Mouse (Mus musculus): ENCODE data around the gene Uso1. TPM values are rescaled to one million over a fixed set of nuclear protein-coding genes. Genes with fewer than 3 reads are reported as not detected.

Uso1 gene
- polyA plus RNA-seq, 1 experiment from 2014 or later: 61.5 TPM

DNA sequence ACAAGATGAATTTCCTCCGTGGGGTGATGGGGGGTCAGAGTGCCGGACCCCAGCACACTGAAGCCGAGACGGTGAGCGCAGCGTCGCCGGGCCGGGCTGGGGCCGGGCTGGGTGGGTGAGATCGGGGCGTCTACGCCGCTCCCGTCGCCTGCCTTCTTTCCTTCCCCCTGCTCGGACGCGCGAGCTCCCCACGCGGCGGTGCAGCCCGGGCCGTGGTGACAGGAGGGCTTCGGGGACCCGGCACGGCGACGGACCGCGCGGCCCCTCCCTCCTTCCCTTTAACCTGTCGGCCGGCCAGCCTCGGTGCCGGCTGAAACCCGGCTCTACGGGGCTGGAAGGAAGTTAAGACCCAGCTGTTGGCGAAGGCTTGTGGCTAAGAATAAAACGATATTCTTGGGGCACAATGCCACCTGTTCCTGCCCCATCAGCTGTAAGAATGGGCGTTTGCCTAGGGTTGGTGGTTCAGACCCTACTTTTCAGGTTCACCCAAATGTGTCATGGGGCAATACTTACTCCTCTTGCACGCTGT lies 419 bp downstream of the Uso1 start:
- Histone ChIP-seq H3K9me3 (ENCODE audit: control insufficient read depth) (no peaks in the 10 kb centered on the region), H3K9ac (ENCODE audit: low read depth, low read length) (peak overlapping the region; percentile 90), H3K4me2 (replicated peaks; ENCODE audit: low read depth) (peak overlapping the region; percentile 71), H3K27me3 (replicated peaks; ENCODE audit: control insufficient read depth, insufficient read depth, low read length) (no peaks in the 10 kb centered on the region), H3K4me3 (ENCODE audit: low read depth, low read length) (peak overlapping the region; percentile 80), H3K4me1 (replicated peaks; ENCODE audit: control insufficient read depth, insufficient read depth, low read length) (0 out of 2 replicates have a peak, but pooled peaks cover 4% of the 10 kb centered on the region), H3K27ac (ENCODE audit: low read depth, low read length) (peak overlapping the region; percentile 87), H3K36me3 (ENCODE audit: control insufficient read depth, insufficient read depth) (no peaks in the 10 kb centered on the region; the same call in 1 of the 2 replicates)
- peak; percentile 72 for ATAC-seq
- 2% methylated on average over 26 of the region's 43 CpGs for WGBS
- TF ChIP-seq CTCF (IDR thresholded peaks at IDR 0.05; ENCODE audit: low read depth): peak; percentile 39

DNA sequence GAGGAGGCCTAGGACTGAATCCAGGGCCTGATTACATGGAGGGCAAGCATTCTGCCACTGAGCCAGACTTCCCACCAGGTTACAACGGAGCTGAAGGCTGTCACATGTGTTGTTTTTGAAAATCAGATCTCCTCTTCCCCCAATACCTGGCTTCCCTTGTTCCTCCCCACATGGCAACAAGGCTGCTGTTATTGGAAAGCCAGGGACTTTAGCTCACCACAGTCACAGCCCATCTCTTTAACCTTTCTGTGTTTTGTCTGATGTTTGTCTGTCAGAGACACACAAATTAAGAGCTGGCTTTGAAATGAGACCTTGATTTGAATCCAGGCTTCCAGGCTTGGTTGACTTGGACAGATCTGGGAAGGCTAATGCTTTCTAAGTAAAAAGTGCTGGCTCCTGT lies 1.5 kb downstream of the Uso1 start:
- WGBS: 17% methylated on average over 1 of the region's 1 CpGs
- Histone ChIP-seq H3K4me3 (ENCODE audit: low read depth, low read length) (peak overlapping the region; percentile 80), H3K27me3 (replicated peaks; ENCODE audit: control insufficient read depth, insufficient read depth, low read length) (no peaks in the 10 kb centered on the region), H3K9ac (ENCODE audit: low read depth, low read length) (peak overlapping the region; percentile 19; the same call in 1 of the 2 replicates), H3K4me1 (replicated peaks; ENCODE audit: control insufficient read depth, insufficient read depth, low read length) (0 out of 2 replicates have a peak, but pooled peaks cover 4% of the 10 kb centered on the region), H3K4me2 (replicated peaks; ENCODE audit: low read depth) (peak overlapping the region; percentile 71), H3K36me3 (ENCODE audit: control insufficient read depth, insufficient read depth) (no peaks in the 10 kb centered on the region), H3K27ac (ENCODE audit: low read depth, low read length) (no peak overlapping the region), H3K9me3 (ENCODE audit: control insufficient read depth) (no peaks in the 10 kb centered on the region)
- no peak for TF ChIP-seq CTCF (IDR thresholded peaks at IDR 0.05; ENCODE audit: low read depth)
- ATAC-seq: no peak

DNA sequence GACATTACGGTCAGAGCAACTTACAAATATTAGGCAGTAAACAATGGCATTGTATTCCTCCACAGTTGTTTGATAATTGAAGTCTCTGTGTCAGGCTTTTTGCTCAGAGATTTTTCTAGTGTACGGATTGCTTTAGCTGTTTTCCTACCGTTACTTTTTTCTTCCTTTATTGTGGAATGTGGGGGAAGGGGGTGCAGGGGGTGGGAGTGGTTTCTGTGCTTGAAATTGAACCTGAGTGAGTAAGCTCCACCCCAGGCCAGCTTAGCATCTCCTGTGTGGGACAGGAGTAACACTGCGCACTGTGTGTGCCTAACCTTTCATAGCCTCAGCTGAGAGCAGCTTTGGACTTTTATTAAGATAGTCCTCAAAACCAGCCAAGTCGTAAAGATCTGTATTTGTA lies 4.0 kb downstream of the Uso1 start:
- Histone ChIP-seq H3K27me3 (replicated peaks; ENCODE audit: control insufficient read depth, insufficient read depth, low read length) (no peaks in the 10 kb centered on the region), H3K4me3 (ENCODE audit: low read depth, low read length) (no peak overlapping the region), H3K4me1 (replicated peaks; ENCODE audit: control insufficient read depth, insufficient read depth, low read length) (0 out of 2 replicates have a peak, but pooled peaks cover 7% of the 10 kb centered on the region), H3K36me3 (ENCODE audit: control insufficient read depth, insufficient read depth) (no peaks in the 10 kb centered on the region), H3K27ac (ENCODE audit: low read depth, low read length) (no peak overlapping the region), H3K4me2 (replicated peaks; ENCODE audit: low read depth) (no peak overlapping the region), H3K9me3 (ENCODE audit: control insufficient read depth) (no peaks in the 10 kb centered on the region), H3K9ac (ENCODE audit: low read depth, low read length) (no peak overlapping the region)
- TF ChIP-seq CTCF (IDR thresholded peaks at IDR 0.05; ENCODE audit: low read depth): no peak
- ATAC-seq: no peak
- 71% methylated on average over 5 of the region's 5 CpGs for WGBS

DNA sequence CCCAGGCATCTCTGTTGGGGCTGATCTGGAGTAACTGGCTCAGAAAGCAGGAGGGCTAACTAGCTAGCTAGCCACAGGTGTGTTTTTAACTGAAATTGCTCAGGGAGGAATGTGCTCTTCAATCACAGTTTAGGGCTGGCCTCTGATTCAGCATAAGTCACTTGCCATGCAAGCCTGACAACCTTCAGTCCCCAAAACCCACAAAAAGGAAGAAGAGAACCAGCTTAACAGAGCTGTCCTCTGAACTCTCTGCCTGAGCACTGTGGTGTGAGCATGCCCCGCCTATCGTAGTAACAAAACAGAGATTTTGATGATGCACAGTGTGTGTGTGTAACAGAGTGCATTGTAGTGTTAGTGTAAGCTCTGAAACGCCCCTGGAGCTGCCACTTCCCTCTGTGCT lies 4.7 kb downstream of the Uso1 start:
- Histone ChIP-seq H3K4me2 (replicated peaks; ENCODE audit: low read depth) (no peak overlapping the region), H3K4me3 (ENCODE audit: low read depth, low read length) (no peak overlapping the region), H3K36me3 (ENCODE audit: control insufficient read depth, insufficient read depth) (no peaks in the 10 kb centered on the region), H3K27ac (ENCODE audit: low read depth, low read length) (no peak overlapping the region), H3K4me1 (replicated peaks; ENCODE audit: control insufficient read depth, insufficient read depth, low read length) (0 out of 2 replicates have a peak, but pooled peaks cover 7% of the 10 kb centered on the region), H3K9ac (ENCODE audit: low read depth, low read length) (no peak overlapping the region), H3K9me3 (ENCODE audit: control insufficient read depth) (no peaks in the 10 kb centered on the region), H3K27me3 (replicated peaks; ENCODE audit: control insufficient read depth, insufficient read depth, low read length) (no peaks in the 10 kb centered on the region)
- TF ChIP-seq CTCF (IDR thresholded peaks at IDR 0.05; ENCODE audit: low read depth): no peak
- 78% methylated on average over 3 of the region's 3 CpGs for WGBS
- no peak for ATAC-seq

DNA sequence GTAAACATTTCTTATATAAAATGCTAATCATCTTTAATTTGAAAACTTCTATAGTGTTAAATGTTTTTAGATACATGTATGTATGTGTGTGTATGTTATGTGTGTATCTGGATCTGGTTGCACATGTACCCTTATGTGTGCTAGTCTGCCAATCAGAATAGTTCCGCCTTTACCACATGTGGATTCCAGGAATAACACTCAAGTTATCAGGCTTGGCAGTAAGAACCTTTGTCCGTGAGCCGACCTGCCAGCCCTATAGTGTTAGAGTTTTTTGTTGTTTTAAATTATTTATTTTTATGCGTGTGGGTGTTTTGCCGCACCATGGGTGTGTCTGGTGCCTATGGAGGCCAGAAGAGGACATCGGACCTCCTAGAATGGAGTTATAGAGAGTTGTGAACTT lies 5.9 kb downstream of the Uso1 start:
- H3K36me3 ChIP-seq (ENCODE audit: control insufficient read depth, insufficient read depth): no peaks in the 10 kb centered on the region
- H3K27ac ChIP-seq (ENCODE audit: low read depth, low read length): no peak overlapping the region
- H3K27me3 ChIP-seq (replicated peaks; ENCODE audit: control insufficient read depth, insufficient read depth, low read length): no peaks in the 10 kb centered on the region
- no peak for TF ChIP-seq CTCF (IDR thresholded peaks at IDR 0.05; ENCODE audit: low read depth)
- 0 out of 2 replicates have a peak, but pooled peaks cover 7% of the 10 kb centered on the region for H3K4me1 ChIP-seq (replicated peaks; ENCODE audit: control insufficient read depth, insufficient read depth, low read length)
- no peak overlapping the region for H3K4me3 ChIP-seq (ENCODE audit: low read depth, low read length)
- WGBS: 88% methylated on average over 6 of the region's 6 CpGs
- no peak overlapping the region for H3K4me2 ChIP-seq (replicated peaks; ENCODE audit: low read depth)
- no peak overlapping the region for H3K9ac ChIP-seq (ENCODE audit: low read depth, low read length)
- no peaks in the 10 kb centered on the region for H3K9me3 ChIP-seq (ENCODE audit: control insufficient read depth)
- no peak for ATAC-seq

DNA sequence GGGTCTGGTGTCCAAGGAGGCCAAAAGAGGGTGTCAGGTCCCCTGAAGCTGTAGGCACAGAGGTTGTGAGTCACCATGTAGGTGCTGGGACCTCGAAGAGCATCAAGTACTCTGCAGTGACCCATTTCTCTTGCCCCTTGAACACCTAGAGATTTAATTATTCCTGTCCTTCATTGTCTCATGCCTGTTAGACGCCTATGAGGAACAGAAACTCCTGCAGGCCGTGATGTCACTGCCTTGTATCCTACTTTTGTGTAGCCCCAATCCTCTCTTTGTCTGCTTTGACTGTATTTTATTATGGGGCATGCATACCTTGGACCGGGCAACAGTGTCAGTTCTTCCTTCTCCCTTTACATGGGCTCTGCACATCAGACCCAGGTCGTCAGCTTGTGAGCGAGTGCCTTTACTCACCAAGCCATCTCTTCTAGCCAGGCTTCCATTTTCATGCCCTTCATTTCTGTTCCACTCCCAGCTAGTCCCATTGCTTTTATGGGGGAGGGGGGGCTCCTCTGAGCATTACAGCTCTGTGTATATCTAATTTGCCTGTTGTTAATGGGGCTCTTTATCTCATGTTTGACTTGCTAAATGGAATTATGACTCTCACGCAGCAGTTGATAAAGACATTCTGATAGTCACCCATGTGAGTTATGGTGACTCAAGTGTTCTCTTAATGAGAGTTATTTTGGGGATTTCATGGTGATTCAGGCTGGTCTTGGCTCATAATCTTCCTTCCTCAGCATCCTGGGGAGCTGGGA lies 7.4 kb downstream of the Uso1 start:
- no peak for TF ChIP-seq CTCF (IDR thresholded peaks at IDR 0.05; ENCODE audit: low read depth)
- H3K27me3 ChIP-seq (replicated peaks; ENCODE audit: control insufficient read depth, insufficient read depth, low read length): no peaks in the 10 kb centered on the region
- no peak overlapping the region for H3K9ac ChIP-seq (ENCODE audit: low read depth, low read length)
- peak; percentile 34; the same call in 1 of the 2 replicates for ATAC-seq
- no peak overlapping the region for H3K4me2 ChIP-seq (replicated peaks; ENCODE audit: low read depth)
- WGBS: 56% methylated on average over 7 of the region's 7 CpGs
- 0 out of 2 replicates have a peak, but pooled peaks cover 3% of the 10 kb centered on the region for H3K4me1 ChIP-seq (replicated peaks; ENCODE audit: control insufficient read depth, insufficient read depth, low read length)
- H3K27ac ChIP-seq (ENCODE audit: low read depth, low read length): no peak overlapping the region
- no peaks in the 10 kb centered on the region for H3K9me3 ChIP-seq (ENCODE audit: control insufficient read depth)
- no peak overlapping the region for H3K4me3 ChIP-seq (ENCODE audit: low read depth, low read length)
- H3K36me3 ChIP-seq (ENCODE audit: control insufficient read depth, insufficient read depth): no peaks in the 10 kb centered on the region
